Mouse (Mus musculus) kidney, postnatal 10 days (tissue): ENCODE measurements around the gene 1110008L16Rik.

Experiments
- DNase-seq: peaks from one replicate; pipeline ENCODE4 v3.0.0; 2021; ENCODE audit warnings: mixed read lengths

1110008L16Rik gene

DNA sequence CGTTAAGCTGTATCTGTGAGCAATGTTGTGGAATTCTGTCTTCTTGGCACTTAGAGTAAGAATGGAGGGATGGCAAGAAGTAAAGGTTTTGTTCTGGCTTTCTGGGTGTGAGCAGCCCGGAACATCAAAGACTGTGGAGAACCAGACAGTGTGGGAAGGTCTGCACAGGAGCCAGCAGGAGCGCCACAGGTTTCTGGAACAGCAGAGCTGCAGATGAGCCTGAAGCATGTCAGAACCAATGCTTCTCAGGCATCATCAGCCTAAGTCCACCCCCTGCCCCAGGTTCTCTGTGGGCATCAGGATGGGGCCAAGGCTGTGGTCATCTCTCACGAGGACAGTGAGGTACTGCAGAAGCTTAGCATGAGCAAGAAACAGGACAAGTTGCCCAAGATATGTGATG is 97.2 kb downstream of the 1110008L16Rik start:
- DNase-seq = no peak

DNA sequence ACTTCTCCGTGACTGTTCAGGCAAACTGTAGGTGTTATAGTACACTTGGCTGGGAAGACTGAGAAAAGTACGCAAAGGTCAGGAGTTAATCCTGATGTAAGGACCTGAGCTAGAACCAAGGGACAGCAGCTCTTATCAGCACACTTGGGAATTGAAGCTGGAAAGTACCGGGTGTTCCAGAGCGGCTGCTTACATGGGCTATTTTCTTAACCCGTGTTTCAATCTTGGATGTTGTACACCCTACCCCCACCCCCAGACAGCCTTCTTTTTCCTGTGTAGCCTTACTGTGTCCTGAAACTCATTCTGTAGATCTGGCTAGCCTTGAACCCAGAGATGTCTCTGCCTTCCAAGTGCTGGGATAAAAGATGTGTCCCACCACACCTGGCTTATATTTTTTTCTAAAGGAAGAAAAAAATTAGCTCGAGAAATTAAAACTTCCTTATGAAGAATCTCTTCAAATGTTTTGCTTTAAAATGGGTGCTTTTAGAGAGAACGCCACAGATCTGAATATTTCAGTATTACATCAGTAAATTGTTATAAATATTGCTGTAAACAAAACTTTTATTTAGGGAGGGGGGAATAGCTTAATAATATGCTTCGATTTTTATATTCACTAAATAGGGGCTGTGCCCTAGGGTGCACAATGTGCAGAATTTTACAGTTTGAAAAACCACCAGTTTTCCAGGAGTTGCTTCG is 98.3 kb downstream of the 1110008L16Rik start:
- DNase-seq = no peak

DNA sequence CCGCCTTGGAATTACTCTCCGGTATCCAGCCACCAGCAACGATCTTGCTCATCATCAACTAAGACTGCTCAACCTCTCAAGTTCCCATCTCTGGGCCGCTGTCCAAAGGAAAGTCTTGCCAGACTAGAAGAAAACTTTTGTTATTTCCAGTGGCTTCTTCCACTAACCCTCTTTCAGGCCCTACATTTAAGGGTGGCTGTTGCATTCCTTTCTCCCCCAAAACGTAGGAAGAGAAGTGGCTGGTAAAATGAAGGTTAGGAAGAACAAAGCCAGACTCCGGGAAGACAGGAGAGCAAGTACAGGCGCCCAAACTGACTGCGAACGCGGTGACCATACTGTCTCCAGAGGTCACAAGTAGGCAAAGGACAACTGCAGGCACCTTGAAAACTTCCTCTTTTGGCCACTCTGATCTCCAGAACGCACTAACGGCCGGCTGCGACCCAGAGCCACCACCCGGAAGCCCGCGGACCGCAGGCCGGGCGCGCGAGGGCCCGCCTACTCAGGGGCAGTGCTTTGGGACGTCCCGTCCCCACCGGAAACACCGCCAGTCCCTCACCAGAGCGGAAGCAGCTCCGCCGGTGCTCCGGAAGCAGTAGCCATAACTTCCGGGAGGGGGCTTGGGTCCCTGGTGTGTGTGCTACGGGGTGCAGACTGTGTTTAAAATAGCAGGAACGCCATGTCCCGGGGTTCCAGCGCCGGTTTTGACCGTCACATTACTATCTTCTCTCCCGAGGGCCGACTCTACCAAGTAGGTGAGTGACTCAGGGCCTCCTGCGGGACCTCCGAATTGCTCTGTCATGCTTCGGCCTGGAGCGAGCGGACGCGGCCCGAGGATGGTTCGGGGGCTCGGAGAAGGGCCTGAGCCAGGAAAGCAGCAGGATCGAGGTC is 99.1 kb downstream of the 1110008L16Rik start:
- DNase-seq = peak; percentile 95

DNA sequence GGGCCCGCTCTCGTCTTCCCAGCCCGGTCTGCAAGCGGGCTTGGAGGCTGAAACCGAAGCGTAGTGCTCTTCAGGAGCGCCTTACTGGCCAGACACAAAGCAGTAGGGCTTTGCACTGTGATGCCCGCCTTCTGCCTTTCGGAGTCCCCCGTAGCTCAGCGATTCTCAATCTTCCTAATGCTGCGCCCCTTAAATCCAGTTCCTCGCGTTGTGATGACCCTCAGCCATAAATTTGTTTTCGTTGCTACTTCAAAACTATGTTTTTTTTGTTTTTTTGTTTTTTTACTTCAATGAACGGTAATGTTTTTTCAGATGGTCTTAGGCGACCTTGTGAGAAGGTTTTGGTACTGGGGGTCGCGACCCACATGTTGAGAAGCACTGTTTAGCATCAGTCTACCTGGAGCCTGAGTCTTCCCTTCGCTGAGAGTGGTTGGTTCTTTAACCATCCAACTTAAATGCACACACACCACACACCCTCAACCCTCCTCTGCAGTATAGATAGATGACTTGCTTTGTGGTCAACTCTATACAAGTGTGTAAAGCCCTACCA is 99.8 kb downstream of the 1110008L16Rik start:
- DNase-seq = no peak

DNA sequence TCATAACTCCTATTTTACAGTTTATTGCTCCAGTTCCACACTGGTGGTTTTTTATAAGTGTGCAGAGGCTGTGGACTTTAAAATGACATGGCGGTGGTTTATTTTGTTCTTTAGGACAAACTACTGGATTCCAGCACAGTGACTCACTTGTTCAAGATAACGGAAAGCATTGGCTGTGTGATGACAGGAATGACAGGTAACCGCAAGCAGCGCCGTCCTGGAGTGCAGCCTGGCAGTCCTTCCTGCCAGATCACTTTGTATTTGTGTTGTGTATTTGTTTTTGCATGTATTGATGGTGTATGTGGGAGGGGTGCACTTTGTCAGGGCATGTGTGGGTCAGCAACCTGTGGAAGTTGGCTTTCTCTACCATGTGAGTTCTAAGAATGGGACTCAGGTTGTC is 108.5 kb downstream of the 1110008L16Rik start:
- no peak for DNase-seq

DNA sequence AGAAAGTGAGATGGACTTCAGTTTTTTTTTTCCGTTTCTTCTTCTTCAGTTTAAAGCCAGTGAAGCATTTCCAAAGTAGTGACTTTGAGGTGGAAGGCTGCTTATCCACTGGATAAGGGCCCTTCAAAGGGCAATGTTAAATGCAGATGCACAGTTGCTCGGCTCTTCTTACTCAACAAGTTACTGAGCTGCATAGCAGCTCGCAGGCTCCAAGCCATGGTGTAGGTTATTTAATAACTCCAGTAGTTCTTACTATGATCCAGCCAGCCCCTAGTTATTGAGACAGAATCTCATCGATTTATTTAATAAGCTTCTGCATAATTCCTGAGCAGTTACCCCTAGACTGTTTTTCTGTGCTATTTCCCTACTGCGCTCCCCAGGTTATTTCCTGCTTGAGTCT is 115.9 kb downstream of the 1110008L16Rik start:
- no peak for DNase-seq

DNA sequence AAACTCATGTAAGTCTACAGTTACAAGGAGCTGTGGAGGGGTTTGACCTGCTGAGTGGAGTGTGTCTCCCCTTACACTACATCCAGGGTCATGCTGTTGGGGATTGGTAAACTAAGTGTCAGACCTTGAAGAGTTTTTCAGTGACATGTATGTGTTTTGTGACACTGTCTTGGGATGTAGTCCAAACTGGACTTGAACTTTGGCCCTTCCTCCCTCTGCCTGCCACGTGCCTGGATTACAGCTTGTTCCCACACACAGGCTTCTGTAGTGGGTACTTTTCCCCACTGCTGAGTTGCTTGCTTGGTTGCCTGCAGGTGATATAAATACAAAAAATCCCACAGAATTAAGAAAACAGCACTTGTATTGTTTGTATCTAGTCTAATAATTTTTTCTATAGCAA is 116.4 kb downstream of the 1110008L16Rik start:
- DNase-seq = peak; percentile 46

DNA sequence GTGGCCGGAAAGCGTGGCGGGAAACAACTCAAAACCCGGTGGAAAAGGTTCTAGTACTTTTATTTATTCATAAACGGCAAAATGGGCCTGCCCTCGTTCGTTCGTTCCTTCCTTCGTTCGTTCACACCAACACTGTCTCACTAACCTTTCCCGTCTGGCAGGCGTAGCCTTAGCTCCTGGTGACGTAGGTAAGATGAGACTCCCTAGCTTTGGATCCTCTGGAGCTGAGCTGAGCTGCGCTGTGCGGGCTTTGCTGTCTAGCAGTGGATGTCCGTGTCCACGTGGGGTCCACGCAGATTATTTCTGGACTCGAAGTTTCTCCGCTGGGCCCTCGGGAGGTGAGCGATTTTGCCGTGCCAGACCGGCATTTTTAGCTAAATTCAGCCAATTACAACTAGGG is 120.8 kb downstream of the 1110008L16Rik start:
- no peak for DNase-seq

DNA sequence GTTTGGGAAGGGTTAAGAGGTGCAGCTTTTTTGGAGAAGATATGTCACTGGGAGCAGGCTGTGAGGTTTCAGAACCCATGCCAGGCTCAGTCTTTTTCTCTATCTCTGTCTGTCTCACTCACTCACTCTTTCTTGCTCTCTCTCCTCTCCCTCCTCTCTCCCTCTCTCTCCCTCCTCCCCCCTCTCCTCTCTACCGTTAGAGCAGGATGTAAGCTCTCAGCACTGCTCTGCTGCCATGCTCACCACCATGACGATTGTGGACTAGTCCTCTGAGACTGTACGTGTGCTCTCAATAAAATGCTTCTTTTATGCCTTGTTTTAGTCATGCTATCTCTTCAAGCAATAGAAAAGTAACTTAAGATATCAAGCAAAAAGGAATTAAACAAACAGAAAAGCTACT is 122.7 kb downstream of the 1110008L16Rik start:
- no peak for DNase-seq

DNA sequence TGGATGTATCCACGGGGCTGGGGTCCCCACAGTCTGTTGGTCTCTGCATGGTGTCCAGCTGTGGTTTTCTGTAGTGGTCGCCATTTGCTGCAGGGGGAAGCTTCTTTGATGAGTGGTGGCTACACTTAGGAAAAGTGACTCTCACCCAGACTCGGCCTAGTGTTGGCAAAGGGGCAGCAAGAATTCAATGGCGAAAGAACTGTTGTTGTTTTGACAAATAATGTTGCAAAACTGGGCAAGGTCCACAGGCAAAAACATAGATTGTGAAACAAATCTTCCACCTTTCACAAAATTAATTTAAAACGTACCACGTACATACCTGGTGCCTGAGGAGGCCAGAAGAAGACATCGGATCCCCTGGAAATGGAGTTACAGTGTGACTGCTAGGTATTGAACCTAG is 126.9 kb downstream of the 1110008L16Rik start:
- DNase-seq = no peak

DNA sequence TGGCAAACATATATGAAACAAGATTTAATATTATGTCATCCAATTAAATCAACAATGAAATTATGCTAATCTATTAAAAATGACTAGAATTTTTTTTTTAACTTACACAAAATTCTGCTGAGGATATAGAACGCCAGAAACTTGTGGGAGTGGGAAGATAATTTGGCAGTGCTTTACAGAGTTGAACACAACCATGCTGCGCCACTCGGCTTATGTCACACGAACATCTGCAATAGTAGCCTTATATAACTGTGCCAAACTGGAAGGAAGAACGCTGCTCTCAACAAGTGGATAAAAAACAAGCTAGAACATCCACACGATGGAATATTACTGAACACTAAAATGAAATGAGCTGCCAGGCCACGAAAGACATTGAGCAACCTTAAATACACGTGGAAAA is 129.8 kb downstream of the 1110008L16Rik start:
- no peak for DNase-seq

DNA sequence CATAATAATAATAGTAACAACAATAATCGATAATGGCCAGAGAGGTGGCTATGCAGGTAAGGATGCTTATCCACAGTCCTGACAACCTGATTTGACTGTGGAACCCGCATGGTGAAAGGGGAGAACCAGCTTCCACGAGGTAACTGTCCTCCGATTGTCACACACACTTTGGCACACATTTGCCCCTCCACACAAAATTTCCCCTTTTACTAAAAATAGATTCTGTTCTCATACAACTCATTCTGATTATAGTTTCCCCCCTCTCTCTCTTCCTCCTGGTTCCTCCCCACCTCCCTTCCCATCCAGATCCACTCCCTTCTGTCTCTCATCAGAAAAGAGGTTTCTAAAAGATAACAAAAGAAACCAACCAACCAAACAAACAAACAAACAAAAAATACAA is 130.6 kb downstream of the 1110008L16Rik start:
- DNase-seq = no peak
